Mouse (Mus musculus): Measurements from ENCODE around the gene Myo18b. TPM values are rescaled to one million over a fixed set of nuclear protein-coding genes. Genes with fewer than 3 reads are reported as not detected.
A peak's percentile ranks its signal among the peaks of the same experiment; 100 is the strongest.

Myo18b gene
- polyA plus RNA-seq, 1 experiment, result 0.69 TPM

DNA sequence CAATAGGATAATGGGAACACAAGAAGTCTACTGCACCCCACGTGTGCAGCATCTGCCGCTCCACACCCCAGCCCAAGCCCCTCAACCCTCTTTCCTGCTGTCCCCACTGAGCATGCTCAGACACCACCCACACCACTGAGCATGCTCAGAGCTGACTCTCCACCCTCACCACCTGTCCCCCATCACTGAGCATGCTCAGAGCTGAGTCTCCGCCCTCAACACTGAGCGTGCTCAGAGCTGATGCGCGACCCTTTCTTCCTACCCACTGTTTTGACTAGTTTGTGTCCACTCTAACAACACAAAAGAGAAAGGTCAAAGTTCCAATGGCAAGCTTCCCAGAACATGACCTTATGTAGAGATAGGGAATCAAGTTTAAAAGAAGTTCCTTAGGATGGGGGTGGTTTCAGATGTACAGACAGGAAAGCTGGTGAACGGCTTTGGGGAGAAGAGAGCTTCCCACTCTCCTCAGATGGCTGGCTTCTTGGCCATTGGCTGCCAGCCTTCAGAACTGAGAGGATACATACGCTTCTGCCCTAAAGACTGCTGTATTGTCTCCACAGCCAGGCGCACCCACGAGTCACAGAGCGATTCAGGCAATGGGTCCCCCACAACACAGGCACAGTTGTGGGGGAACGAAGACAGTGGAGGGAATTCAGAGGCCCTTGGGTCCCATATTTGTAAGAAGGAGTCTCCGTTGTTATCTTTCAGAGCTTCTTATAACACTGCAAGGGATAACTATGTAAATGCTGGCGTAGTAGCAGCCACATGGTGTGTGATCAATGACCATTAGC, 209.7 kb downstream of the Myo18b start:
- TF ChIP-seq POLR2A (IDR thresholded peaks at IDR 0.05; ENCODE audit: borderline replicate concordance, insufficient read depth, low read length) (no peak), CTCF (IDR thresholded peaks at IDR 0.05; ENCODE audit: borderline replicate concordance, insufficient read depth, low read depth, low read length) (no peak)
- no peak overlapping the region for H3K4me3 ChIP-seq (replicated peaks; ENCODE audit: insufficient read depth, low read depth, low read length)
- H3K27ac ChIP-seq (ENCODE audit: insufficient read depth, low read length), result no peak overlapping the region
- no peak for DNase-seq
- no peaks in the 10 kb centered on the region for H3K4me1 ChIP-seq (ENCODE audit: control insufficient read depth, insufficient read depth, low read length)
- WGBS, result 78% methylated on average over 14 of the region's 14 CpGs
- no peaks in the 10 kb centered on the region for H3K27me3 ChIP-seq (ENCODE audit: control insufficient read depth, insufficient read depth, low read length)

DNA sequence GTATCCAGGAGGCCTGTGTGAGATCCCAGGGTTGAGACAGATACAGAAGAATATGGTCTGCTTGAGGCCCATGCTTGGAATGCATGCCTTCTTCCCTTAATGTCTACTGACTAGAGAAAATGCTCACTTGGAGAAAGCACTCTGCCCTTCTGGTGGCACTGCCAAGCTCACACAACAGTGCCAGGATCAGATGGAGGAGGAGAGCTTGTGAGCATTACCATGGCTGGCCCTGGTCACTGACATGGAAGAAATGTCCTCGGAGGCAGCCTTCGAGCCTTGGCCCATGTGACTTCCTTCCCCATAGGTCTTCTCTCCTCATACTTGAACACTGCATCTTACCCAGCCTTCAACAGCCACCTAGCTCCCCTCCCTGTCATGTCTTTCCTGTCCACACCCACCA, 216.9 kb downstream of the Myo18b start:
- H3K27me3 ChIP-seq (ENCODE audit: control insufficient read depth, insufficient read depth, low read length), result no peaks in the 10 kb centered on the region
- TF ChIP-seq POLR2A (IDR thresholded peaks at IDR 0.05; ENCODE audit: borderline replicate concordance, insufficient read depth, low read length) (no peak), CTCF (IDR thresholded peaks at IDR 0.05; ENCODE audit: borderline replicate concordance, insufficient read depth, low read depth, low read length) (no peak)
- H3K27ac ChIP-seq (ENCODE audit: insufficient read depth, low read length), result no peak overlapping the region
- peak in 1 of 2 experiments; percentile 30 for DNase-seq
- WGBS, result 23% methylated on average over 2 of the region's 2 CpGs
- H3K4me3 ChIP-seq (replicated peaks; ENCODE audit: insufficient read depth, low read depth, low read length), result no peak overlapping the region
- H3K4me1 ChIP-seq (ENCODE audit: control insufficient read depth, insufficient read depth, low read length), result 0 out of 2 replicates have a peak, but pooled peaks cover 6% of the 10 kb centered on the region

GRCm38 (mm10) chr5:112678153-112678552, 218.0 kb downstream of the Myo18b start:
- H3K4me3 ChIP-seq (replicated peaks; ENCODE audit: insufficient read depth, low read depth, low read length), result no peak overlapping the region
- 48% methylated on average over 4 of the region's 4 CpGs for WGBS
- 0 out of 2 replicates have a peak, but pooled peaks cover 6% of the 10 kb centered on the region for H3K4me1 ChIP-seq (ENCODE audit: control insufficient read depth, insufficient read depth, low read length)
- DNase-seq, result no peak
- no peak overlapping the region for H3K27ac ChIP-seq (ENCODE audit: insufficient read depth, low read length)
- TF ChIP-seq POLR2A (IDR thresholded peaks at IDR 0.05; ENCODE audit: borderline replicate concordance, insufficient read depth, low read length), result no peak
- TF ChIP-seq CTCF (IDR thresholded peaks at IDR 0.05; ENCODE audit: borderline replicate concordance, insufficient read depth, low read depth, low read length), result no peak
- no peaks in the 10 kb centered on the region for H3K27me3 ChIP-seq (ENCODE audit: control insufficient read depth, insufficient read depth, low read length)

DNA sequence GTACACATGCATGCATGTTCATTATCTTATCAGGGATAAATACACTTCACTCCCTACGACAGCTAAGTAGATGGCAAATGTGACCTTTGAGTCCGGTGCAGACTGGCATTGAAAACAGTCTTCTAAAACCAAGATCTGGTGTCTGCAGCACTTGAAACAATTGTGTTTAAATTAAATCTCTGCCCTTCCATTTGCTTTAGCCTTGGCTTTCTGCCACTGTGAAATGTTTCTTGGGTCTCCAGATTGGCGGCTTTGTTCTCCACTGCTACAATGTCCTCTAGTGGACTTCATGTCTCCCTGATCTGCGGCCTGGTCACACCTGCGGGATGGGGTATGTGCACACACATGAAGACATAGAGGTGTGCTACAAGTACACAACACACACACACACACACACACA, 221.4 kb downstream of the Myo18b start:
- TF ChIP-seq CTCF (IDR thresholded peaks at IDR 0.05; ENCODE audit: borderline replicate concordance, insufficient read depth, low read depth, low read length) (no peak), POLR2A (IDR thresholded peaks at IDR 0.05; ENCODE audit: borderline replicate concordance, insufficient read depth, low read length) (no peak)
- 0 out of 2 replicates have a peak, but pooled peaks cover 6% of the 10 kb centered on the region for H3K4me1 ChIP-seq (ENCODE audit: control insufficient read depth, insufficient read depth, low read length)
- DNase-seq, result no peak
- WGBS, result 94% methylated on average over 5 of the region's 5 CpGs
- H3K27me3 ChIP-seq (ENCODE audit: control insufficient read depth, insufficient read depth, low read length), result no peaks in the 10 kb centered on the region
- no peak overlapping the region for H3K4me3 ChIP-seq (replicated peaks; ENCODE audit: insufficient read depth, low read depth, low read length)
- H3K27ac ChIP-seq (ENCODE audit: insufficient read depth, low read length), result no peak overlapping the region

GRCm38 (mm10) chr5:112672457-112672856, 223.7 kb downstream of the Myo18b start:
- 73% methylated on average over 7 of the region's 7 CpGs for WGBS
- no peak overlapping the region for H3K27ac ChIP-seq (ENCODE audit: insufficient read depth, low read length)
- no peak for DNase-seq

GRCm38 (mm10) chr5:112671961-112672360, 224.2 kb downstream of the Myo18b start:
- Histone ChIP-seq H3K4me3 (replicated peaks; ENCODE audit: insufficient read depth, low read depth, low read length) (no peak overlapping the region), H3K27me3 (ENCODE audit: control insufficient read depth, insufficient read depth, low read length) (no peaks in the 10 kb centered on the region), H3K27ac (ENCODE audit: insufficient read depth, low read length) (no peak overlapping the region), H3K4me1 (ENCODE audit: control insufficient read depth, insufficient read depth, low read length) (no peaks in the 10 kb centered on the region)
- no peak for DNase-seq
- no peak for TF ChIP-seq POLR2A (IDR thresholded peaks at IDR 0.05; ENCODE audit: borderline replicate concordance, insufficient read depth, low read length)
- TF ChIP-seq CTCF (IDR thresholded peaks at IDR 0.05; ENCODE audit: borderline replicate concordance, insufficient read depth, low read depth, low read length), result no peak
- 72% methylated on average over 2 of the region's 2 CpGs for WGBS

More at GRCm38 (mm10) chr5:112672457-112672856, 223.7 kb downstream of the Myo18b start:
- Histone ChIP-seq H3K4me1 (ENCODE audit: control insufficient read depth, insufficient read depth, low read length) (no peaks in the 10 kb centered on the region), H3K4me3 (replicated peaks; ENCODE audit: insufficient read depth, low read depth, low read length) (no peak overlapping the region), H3K27me3 (ENCODE audit: control insufficient read depth, insufficient read depth, low read length) (no peaks in the 10 kb centered on the region)
- TF ChIP-seq CTCF (IDR thresholded peaks at IDR 0.05; ENCODE audit: borderline replicate concordance, insufficient read depth, low read depth, low read length), result 0 out of 2 replicates have a peak, but pooled peaks have one; percentile 3
- TF ChIP-seq POLR2A (IDR thresholded peaks at IDR 0.05; ENCODE audit: borderline replicate concordance, insufficient read depth, low read length), result no peak

GRCm38 (mm10) chr5:112667153-112667552, 229.0 kb downstream of the Myo18b start:
- WGBS, result 46% methylated on average over 8 of the region's 8 CpGs
- peak in 1 of 2 experiments; percentile 10 for DNase-seq
- TF ChIP-seq CTCF (IDR thresholded peaks at IDR 0.05; ENCODE audit: borderline replicate concordance, insufficient read depth, low read depth, low read length) (no peak), POLR2A (IDR thresholded peaks at IDR 0.05; ENCODE audit: borderline replicate concordance, insufficient read depth, low read length) (no peak)
- Histone ChIP-seq H3K4me1 (ENCODE audit: control insufficient read depth, insufficient read depth, low read length) (no peaks in the 10 kb centered on the region), H3K27ac (ENCODE audit: insufficient read depth, low read length) (no peak overlapping the region), H3K4me3 (replicated peaks; ENCODE audit: insufficient read depth, low read depth, low read length) (no peak overlapping the region), H3K27me3 (ENCODE audit: control insufficient read depth, insufficient read depth, low read length) (no peaks in the 10 kb centered on the region)

DNA sequence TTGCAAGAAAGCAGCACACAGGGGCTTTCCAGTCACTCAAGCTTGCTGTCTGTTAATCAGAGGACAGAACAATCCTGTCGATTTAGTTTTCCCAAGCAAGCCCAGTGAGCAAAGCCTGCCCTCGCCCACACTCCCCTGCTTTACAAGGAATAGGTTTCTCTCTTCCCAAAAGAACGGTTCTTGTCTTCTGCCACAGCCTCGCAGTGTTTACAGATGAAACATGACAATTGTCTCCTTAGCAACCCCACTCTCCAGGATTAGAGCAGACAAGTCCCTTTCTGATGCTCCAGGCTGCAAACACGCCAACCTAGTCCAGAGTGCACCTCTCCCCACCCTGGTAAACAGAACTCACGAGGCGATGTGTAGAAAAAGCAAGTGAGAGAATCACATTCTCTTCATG, 230.5 kb downstream of the Myo18b start:
- WGBS, result 79% methylated on average over 7 of the region's 7 CpGs
- no peak for DNase-seq
- H3K27me3 ChIP-seq (ENCODE audit: control insufficient read depth, insufficient read depth, low read length), result no peaks in the 10 kb centered on the region
- H3K4me1 ChIP-seq (ENCODE audit: control insufficient read depth, insufficient read depth, low read length), result no peaks in the 10 kb centered on the region
- TF ChIP-seq POLR2A (IDR thresholded peaks at IDR 0.05; ENCODE audit: borderline replicate concordance, insufficient read depth, low read length), result no peak
- TF ChIP-seq CTCF (IDR thresholded peaks at IDR 0.05; ENCODE audit: borderline replicate concordance, insufficient read depth, low read depth, low read length), result no peak
- H3K27ac ChIP-seq (ENCODE audit: insufficient read depth, low read length), result no peak overlapping the region
- no peak overlapping the region for H3K4me3 ChIP-seq (replicated peaks; ENCODE audit: insufficient read depth, low read depth, low read length)
